Mouse (Mus musculus) 3T3-L1 (cell line): Measurements from ENCODE around the gene Tmem176a.
A peak's percentile ranks its signal among the peaks of the same experiment; 100 is the strongest.
"Not testable (repeated sequence)": the region's sequence is repeated elsewhere in the genome, so short reads cannot be mapped to it uniquely, and the experiment has no call there.

Experiments
- DNase-seq: peaks from one replicate; pipeline ENCODE4 v3.0.0-alpha.2; 2015; ENCODE audit warnings: low read depth, low spot score

The Tmem176a gene

DNA sequence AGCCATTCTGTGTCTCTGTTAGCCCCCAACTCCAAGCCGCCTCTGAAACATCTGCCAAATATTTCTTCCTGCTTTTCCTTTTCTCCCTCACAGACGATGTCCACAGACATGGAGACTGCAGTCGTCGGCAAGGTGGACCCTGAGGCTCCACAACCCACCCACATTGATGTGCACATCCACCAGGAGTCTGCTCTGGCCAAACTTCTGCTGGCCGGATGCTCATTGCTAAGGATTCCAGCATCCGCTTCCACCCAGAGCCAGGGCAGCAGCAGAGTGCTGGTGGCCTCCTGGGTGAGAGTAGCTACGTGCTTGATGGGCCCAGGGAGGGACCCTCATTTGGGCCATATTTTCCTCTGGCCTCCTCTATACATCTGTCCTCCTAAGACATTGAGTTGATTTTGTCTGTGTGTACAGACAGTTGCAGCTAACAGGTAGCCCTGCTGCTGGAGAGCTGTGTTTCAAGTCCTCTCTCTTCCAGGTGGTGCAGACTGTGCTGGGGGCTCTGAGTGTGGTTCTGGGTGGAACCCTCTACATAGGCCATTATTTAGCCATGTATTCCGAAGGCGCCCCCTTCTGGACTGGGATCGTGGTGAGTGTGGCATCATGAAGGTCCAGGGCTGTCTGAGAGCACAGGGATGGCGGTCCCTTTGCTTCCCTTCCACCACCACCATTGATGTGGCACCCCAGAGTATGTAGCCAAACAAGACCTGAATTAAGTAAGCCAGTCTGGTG is 1.6 kb downstream of the Tmem176a start:
- peak; percentile 68 for DNase-seq

GRCm38 (mm10) chr6:48845086-48845485 is 4.4 kb downstream of the Tmem176a start:
- DNase-seq: no peak

GRCm38 (mm10) chr6:48851820-48852491 is 11.2 kb downstream of the Tmem176a start:
- DNase-seq: peak; percentile 42

DNA sequence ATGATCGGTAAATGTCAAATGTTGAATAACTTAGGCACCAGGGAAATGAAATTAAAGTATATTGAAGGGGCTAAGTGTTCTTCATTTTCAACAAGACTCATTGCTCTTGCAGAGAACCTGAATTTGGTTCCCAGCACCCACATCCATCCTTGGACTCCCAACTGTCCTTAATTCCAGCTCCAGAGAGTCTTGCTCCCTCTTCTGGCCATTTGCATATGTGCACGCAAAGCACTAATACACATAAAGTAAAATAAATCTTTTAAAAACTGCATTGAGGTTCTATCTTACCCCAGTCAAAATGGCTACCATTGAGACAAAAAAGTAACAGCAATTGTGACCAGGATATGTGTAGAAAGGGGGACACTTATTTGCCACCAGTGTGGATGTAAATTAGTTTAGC is 13.4 kb downstream of the Tmem176a start:
- no peak for DNase-seq

- peak; percentile 47 for DNase-seq
Measured at GRCm38 (mm10) chr6:48857613-48858302, 17.0 kb downstream of the Tmem176a start.

DNA sequence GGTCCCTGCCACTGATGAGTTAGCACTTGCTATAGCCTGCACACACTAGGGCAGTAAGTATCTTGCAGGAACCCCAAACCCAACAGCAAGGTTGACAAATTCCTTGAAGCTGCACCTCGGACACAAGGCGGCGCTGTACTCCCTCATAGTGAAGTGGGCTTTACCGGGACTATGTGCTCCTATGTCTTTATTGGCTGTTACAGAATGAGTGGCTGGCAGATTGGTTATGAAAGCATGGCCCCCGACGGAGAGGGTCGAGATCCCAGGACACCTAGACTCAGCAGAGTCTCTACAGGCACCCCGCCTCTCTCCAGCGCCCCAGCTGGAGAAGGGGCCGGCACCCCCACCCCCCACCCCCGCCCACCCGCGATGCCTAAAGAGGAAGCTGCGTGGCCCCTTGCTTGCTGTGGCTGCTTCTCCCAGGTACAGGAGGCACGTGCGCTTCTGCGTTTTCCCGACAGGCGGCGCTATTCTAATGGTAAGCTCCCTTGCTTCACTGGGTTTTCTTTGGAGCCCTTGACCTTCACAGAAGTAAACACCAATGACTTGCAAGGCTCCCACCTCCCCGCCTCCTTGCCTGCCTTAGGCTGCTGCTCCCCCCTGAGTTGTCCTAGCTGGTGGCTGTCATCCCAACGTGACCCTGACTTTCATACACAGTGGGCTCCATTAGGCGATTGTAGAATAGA is 19.6 kb downstream of the Tmem176a start:
- no peak for DNase-seq

GRCm38 (mm10) chr6:48860851-48861250 is 20.1 kb downstream of the Tmem176a start:
- DNase-seq: no peak

- no peak for DNase-seq
Measured at GRCm38 (mm10) chr6:48861616-48862280, 21.0 kb downstream of the Tmem176a start.

DNA sequence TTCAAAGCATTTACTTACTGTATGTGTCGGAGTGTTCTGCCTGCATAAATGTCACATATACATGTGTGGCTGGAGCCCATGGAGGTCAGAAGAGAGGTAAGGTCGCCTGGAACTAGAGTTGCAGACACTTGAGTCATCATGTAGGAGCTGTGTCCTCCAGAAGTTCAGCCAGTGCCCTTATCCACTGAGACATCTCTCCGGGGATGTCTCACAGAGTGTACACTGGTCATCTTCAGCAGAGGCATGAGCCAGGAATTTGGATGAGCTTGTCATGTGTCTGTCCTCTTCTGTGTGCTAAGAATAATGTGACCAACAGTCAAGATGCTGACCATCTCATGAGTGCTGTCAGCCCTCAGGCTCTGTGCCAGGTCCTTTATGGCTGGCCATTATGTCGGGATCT is 22.1 kb downstream of the Tmem176a start:
- DNase-seq: no peak

DNA sequence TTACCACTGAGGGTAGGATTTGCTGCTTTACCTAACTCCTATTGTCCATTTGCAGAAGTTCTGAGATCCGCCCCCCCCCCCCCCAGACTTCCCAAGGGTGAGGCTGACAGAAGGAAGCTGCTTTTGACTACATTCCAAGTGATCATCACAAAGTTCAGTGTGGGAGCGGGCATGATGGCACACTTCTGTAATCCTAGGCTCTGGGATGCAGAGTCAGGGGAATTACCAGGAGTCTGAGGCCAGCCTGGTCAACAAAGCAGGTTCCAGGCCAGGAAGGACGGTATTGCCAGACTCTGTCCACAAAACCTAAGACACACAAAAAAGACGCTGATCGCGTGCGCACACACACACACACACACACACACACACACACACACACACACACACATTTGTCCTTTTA is 22.8 kb downstream of the Tmem176a start:
- DNase-seq: no peak

DNA sequence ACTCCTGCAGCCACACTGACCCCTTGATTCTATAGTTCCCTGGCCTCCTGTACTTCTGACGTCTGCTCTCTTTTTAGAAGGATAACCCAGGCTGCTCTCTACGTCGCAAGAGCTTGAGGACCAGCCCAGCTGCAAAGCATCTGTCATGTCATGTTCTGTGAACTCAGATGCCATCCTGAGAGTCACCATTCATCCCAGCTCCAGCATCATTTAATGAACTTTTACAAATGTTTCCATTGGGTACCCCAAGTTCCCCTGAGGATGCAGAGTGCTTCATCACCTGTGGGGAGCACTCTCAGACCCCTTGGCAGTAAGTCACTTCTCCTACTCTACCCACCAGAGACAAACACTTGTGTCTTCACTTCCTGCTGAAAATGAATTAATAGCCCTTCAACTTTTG is 23.5 kb downstream of the Tmem176a start:
- DNase-seq: no peak

DNA sequence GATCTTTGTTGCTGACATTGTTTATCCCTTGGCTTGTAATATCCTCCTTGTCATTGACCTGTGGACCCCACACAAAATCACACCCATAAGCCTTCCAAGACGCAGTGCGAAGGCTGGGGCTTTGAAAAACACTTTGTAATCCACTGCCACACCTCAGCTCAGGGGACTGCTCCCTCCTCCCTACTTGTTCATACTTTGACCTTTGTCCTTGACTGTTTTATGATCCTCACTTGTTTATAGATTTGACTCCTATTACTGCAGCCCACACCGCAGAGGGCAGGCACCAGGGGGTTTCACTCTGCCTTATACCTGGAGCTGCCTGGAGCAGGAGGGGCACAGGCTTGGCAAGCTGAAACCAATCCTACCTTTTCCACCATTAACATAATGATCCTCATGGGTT is 24.0 kb downstream of the Tmem176a start:
- no peak for DNase-seq

DNA sequence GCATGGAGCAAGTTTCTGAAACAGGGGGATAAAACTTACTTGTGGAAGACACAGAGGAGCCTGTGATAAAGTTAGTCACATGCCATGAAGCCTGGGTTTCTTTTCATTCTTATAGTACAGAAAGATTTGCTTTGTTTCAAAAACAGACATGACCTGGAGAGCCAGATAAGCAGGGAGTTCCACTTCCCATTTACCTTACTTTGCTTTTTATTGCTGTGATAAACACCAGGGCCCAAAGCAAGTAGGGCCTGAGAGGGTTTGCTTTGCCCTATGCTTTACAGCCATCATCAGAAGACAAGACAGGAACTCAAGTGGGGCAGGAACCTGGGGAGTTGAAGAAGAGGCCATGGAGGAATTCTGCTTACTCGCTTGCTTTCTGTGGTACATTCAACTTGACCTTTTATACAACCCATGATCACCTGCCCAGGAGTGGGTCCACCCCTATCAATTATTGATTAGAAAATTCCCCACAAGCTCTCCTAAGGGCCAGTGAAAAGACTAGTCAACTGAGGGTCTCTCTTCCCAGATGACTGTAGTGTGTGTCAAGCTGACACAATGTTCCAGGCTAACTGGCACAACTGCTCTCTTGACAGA is 24.5 kb downstream of the Tmem176a start:
- DNase-seq: no peak

DNA sequence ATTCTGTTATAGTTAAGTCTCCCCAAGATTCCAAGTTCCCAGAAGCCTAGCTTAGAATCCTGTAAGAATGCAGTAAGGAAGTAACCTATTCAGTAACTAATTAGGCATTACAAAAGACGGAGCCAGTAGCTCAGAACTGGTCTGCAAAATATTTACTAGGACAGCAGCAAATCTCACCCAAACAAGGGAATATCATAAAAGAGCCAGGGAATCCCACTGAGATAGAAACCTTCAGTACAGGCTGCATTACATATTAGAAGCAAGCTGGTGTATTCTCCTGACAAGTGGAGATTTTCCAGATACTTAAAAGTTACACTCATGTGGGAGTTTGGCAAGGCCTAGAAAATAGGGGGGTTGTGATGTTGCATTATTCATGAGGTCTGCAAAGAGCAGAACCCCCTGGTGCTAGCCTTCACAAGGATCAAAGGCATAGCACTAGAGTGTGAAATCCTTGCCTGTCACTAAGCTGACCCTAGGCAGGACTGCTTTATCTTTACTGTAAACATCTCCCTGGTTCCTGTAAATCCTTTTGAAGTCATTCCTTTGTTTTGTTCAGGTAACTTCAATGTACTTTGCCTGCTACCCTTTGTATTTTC is 25.7 kb downstream of the Tmem176a start:
- not testable (repeated sequence) for DNase-seq

DNA sequence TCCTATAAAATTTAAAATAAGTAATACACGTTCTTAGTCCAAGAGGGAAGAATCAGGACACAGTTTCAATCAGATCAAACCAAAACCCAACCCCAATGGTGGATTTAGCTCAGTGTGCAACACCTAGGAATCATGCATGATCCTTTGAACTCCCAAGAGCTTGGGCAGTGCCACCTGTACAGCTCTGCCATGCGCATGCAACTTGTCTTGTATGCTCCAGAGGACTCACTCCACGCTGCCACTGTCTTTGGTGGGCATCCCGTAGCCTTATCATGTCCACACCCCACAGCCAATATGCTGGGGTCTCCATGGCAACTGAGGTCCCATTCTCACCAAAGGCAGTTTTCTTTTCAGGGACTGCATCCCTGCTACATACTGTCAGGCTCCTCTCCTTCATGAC is 26.4 kb downstream of the Tmem176a start:
- DNase-seq: no peak

DNA sequence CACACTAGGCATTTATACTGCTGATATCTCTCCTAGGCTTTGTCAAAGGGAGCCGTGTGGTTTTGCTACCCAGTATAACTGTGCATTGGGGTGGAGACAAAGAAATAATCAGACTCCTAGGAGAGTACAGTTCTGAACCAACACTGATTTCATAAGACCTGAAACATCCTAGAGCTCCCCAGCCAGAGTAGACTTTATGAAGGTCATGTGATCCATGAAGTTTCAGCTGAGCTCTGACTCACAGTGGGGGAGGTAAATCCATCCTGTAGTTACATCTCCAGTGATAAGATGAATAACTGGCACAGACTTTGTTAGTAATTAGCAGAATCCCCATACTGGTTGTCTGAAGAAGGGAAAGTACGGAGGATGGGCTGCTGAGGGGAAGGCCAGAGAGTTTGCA is 29.1 kb downstream of the Tmem176a start:
- peak; percentile 60 for DNase-seq

DNA sequence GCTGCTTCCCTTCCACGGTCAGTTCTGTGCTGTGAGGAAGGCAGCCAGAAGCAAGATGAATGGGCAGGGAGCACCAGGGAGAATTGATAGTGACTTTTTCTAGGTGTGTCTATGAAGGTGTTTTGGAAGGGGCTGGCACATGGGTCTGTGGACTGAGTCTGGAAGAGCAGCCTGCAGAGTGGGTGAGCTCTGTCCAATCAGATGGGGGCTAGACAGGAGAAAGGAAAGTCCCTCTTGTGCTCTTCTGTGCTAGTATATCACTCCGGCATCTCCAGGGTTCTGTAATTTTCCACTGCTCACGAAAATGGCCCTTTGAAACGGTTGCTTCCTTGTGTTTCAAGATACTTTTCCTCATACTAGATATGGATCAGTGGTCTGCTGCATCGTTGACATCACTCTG is 31.9 kb downstream of the Tmem176a start, which contains the start of gene Aoc1:
TSS of gene Aoc1 (plus strand) at position 301 of the 400 bp plus-strand sequence.
- DNase-seq: no peak

DNA sequence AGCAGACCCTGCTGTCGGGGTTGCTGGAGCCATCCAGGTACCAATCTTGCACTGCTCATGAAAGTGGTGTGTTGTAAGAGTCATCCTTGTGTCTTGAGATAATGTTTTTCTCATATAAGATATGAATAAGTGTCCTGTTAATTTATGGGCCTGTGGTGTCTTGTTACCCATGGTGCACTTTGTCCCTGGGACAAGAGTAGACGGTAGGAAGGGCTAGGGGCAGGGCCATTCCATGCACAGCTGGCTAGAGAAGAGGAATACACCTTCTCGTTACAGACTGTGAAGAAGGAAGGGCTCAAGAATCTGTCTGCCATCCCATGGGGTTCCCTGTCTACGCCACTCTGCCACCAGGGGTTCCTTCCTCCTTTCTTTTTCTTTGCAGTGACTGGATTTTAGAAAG is 33.9 kb downstream of the Tmem176a start:
- DNase-seq: no peak

DNA sequence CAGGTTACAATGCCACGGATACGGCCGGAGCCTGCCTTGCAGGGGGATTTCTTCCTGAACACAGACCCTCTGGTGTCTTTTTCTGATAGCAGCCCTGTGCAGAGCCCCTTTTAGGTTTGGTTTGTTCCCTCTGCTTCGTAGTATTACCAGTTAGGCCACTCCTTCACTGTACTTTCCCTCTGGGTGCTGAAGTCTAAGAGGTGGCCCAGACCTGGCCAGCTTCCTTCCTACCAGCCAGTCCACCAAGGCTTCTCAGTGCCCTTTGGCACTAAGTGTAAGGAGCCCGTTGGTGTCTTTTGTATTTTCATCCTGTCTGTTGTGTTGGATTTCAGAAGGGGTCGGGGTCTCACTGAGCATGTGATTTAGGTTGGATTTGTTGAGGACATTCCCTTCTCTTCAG is 34.8 kb downstream of the Tmem176a start:
- no peak for DNase-seq

DNA sequence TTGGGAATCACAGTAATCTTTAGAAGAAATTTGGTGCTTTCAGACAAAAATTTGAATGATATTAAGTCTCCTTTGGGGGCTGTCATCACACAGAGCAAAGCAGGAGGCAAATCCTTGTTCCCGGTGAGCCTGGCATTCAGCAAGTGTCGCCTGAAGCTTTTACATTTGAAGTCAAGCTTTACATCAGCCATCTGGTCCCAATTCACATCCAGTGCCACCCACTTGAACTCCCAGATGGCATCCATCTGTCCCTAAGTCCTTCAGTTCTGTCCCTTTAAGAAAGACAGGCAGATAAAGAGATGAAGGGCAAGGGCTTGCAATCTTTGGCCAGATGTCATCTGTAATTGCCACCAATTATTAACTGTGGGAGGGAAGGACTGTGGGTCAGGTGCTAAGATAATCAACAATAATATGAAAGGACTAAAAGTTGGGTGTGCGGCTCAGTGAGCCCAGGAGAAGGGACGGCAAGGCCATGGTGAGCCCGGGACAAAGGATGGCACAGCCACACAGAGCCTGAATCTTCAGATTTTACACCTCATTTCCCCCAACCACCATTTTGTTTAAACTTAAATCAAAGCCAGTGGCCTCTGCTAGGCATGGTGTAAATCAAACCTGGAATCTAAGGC is 35.9 kb downstream of the Tmem176a start:
- DNase-seq: no peak
